Mouse (Mus musculus) urinary bladder, postnatal 36 days (tissue): Measurements from ENCODE around the gene Esr1.
"Not testable (repeated sequence)": the region's sequence is repeated elsewhere in the genome, so short reads cannot be mapped to it uniquely, and the experiment has no call there.

ENCODE experiments used
- DNase-seq, 2 experiments: peaks; one replicate each; pipeline ENCODE4 v3.0.0; 2022; ENCODE audit warnings: low spot score in 2 of 2, mixed read lengths in 1 of 2

The Esr1 gene

GRCm38 (mm10) chr10:4694336-4694865 is 83.0 kb downstream of the Esr1 start:
- no peak for DNase-seq

DNA sequence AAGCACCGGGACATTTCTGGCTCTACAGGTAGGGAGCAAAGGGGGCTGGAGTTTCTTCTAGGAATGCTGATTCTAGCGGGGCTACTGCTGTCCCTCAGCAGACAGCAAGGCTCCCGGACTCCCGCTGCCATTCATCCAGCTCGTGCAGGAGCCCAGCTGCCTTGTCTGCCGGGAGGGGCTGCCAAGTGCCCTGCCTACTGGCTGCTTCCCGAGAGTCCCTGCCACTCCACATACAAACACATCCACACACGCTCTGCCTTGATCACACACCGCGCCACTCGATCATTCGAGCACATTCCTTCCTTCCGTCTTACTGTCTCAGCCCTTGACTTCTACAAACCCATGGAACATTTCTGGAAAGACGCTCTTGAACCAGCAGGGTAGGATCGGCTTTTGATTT is 98.5 kb downstream of the Esr1 start:
- DNase-seq = peak; percentile 10 to 23

DNA sequence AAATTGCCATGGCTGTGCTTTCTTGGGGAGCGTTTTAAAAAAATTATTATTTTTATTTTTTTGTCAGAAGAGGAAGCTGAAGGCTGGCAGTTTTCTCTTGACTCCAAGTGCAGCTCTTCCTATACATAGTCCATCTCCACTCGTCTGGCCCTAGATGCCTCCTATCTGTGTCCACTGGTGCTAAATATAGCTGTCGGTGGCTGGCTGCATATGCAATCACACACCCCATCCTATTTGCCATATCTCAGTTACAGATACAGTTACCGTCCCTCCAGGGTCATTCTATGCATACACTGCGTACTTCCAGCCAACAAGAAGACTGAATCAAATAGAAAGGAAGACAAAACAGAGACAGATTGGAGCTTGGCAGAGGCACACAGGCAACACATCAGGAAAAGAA is 100.0 kb downstream of the Esr1 start:
- DNase-seq = no peak

GRCm38 (mm10) chr10:4712061-4712908 is 100.9 kb downstream of the Esr1 start:
- DNase-seq = peak; percentile 15 to 27

DNA sequence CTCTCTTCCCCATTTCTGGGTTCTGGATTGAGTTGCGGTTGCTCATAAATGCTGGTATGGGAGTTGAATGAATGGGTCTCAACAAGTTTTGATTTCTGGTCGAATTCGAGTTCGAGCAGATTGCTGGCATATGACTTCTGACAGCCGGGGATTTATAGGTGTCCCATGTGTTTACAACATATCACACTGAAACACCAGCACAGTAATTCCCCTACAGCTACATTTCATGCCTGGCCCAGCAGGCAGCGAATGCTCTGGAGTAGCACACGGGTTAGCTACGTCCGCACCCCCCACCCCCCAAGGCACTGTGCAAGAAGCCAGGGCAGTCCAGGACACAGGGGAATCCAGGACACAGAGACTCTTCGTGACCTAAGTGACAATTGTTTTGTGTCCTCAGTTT is 102.0 kb downstream of the Esr1 start:
- no peak for DNase-seq

GRCm38 (mm10) chr10:4724851-4725250 is 113.5 kb downstream of the Esr1 start:
- no peak for DNase-seq

- no peak for DNase-seq
Measured at GRCm38 (mm10) chr10:4726141-4726540, 114.7 kb downstream of the Esr1 start.

- DNase-seq = no peak
Measured at GRCm38 (mm10) chr10:4732328-4732727, 120.9 kb downstream of the Esr1 start.

DNA sequence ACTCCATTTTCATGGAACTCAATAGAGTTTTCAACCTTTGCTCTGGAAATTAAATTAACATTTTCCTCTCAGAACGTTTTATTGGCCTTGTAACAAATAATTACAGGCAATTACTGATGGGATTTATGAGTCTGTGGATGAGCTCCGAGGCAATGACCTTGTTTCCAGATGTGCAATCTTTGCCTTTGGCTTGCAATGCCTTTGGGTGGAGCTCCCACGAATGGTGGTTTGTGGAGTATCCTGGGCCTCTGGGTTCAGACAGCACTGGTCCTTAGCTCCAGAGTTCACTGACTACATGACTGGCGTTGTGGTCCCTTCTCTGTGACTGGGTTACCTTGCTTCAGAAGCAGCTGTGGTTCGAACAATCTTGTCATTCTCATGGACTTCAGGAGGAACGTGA is 122.6 kb downstream of the Esr1 start:
- no peak for DNase-seq

- no peak for DNase-seq
Measured at GRCm38 (mm10) chr10:4734942-4735341, 123.5 kb downstream of the Esr1 start.

DNA sequence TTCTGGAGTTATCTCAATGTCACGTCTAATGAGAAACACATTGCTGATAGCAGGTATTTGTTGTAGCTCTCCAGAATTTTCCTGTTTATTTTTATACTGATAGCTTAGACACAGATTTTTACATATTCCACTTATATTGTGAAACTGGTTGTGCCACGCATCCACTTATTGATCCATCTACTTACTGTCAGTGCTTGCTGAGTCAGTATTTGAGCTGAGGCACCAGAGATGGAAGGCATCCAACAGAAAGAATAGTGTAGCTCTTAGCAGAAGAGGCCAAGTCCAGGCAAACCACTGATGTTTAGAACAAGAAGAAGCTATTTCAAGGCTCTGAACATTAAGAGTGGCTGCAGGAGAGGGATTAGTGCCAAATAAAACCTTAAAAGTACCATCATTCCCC is 126.9 kb downstream of the Esr1 start:
- no peak for DNase-seq

- DNase-seq = not testable (repeated sequence)
Measured at GRCm38 (mm10) chr10:4751091-4751490, 139.7 kb downstream of the Esr1 start.

DNA sequence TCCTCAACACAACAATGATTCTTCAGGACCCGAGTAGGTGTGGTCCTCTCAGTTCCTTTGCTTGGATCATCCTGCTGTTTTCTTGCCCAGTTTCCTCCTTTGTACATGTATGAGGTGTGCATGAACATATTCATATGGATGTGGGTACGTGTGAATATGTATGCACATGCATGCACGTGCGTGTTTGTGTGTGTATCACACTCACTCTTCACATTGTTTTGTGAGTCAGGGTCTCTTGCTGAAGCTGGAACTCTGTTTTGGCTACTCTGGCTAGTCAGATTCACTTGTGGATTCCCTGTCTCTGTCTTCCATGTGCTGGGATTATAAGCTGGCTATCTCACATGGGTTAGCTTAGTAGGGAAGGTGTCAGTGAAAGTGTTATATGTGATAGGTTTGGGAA is 141.6 kb downstream of the Esr1 start:
- DNase-seq = no peak

DNA sequence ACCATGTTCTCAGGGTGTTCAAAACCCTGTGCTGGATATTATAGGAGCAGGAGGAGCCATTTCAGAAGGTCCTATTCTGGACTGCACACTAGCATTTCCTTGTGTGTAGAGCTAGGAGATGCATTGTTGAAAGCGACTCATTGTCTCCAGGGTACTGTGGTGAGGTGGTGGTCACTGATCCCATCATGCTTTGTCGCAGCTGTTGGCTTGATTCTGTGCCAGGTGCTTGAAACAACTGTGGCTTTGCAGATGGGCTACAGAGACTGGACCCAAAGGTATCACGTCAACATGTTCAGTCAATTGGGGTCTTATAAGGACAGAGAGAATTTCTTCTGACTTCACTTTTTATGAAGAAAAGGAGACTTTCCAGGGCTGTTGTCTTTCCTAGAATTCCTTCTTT is 164.1 kb downstream of the Esr1 start:
- peak in 1 of 2 experiments; percentile 20 for DNase-seq

DNA sequence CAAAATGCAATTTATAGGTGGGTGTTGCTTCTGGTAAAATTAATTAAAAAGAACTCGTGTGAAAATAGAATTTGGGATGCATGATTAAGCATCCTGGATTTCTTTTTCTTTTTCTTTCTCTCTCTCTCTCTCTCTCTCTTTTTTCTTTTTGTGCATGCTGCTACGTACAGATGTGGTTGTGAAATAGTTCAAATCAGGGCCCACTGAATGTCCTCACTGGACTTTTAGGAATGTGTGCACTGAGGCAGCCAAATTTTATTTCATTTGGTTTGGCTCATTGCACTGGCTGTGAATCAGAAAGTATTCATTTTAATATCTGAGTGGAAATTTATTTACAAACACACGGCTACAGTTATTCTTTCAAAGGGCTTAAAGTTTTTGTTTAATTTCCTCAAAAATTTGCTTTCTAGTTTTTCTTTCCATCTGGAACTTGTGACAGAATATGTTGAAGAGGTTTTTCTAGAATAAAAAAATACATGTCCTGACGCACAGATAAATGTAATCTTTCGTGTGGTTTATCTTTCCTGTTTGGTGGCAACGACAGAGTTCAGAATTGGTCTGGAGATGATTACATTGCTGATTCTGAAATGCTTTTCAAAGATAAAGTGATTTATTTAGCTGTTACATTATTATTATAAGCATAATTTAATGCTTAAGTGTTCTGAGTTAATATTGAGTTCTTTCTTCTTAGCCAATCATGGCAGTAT is 164.8 kb downstream of the Esr1 start:
- DNase-seq = peak in 1 of 2 experiments; percentile 12

DNA sequence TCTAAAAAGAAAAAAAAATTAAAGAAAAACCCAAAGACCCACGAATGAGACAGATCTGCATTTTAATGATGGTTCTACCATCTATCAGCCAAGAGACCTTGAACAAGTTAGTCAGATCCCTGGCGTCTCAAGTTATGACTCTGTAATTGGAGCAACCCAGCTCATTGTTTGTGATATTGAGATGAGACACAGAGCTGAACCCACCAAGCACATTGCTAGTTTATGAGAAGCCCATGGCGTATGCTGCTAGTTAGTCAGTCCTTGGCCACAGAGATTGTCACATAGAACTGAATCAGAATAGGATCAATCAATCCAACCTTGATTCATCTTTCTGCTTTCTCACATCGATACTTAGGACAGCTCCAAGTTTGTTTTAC is 165.3 kb downstream of the Esr1 start:
- no peak for DNase-seq

GRCm38 (mm10) chr10:4777996-4778395 is 166.6 kb downstream of the Esr1 start:
- DNase-seq = no peak

DNA sequence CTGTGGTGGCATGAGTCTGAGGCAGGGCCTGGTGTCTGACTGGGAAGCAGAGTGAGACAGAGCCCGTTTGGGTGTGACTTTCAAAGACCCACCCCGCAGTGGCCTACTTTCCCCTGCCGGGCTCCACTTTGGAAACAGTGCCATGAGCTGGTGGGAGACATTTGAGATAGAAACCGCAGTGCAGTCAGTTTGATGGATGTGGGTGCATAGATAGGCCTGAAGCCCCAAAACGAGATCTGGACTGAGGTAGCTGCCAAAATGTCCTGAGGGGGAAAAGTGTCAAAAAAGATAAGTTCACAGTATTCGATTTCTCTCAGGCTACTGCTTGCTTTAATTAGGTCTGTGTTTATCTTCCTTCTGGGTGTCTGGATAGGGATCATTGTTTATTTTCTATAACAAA is 169.5 kb downstream of the Esr1 start:
- no peak for DNase-seq

DNA sequence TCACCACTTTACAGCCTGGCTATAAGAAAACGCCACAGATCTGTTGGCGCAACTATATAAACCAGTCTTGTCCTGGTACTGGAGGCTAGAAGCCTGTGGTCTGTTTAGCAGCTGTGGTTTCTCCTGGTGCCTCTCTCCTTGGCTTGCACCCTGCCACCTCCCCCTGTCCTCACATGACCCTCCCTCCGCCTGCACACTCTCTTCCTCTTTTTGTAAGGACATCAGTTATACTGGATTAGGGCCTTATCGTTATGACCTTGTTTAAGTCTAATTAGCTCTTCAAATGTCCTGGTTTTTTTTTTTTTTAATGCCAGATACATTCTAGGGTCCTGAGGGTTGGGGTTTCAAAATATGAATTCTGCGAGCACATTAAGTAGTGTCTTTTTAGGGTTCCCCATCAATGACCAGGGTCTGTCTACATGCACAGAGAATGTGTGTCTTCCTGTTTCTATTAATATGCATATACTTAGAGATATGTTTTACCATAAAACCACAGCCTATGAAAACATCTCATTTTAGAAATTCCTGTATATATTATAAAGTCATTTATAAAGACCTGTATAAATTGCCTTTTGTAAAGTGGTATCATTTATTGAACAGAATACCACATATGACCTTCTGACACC is 175.7 kb downstream of the Esr1 start:
- DNase-seq = no peak

GRCm38 (mm10) chr10:4798268-4798808 is 186.9 kb downstream of the Esr1 start:
- DNase-seq = no peak

- no peak for DNase-seq
Measured at GRCm38 (mm10) chr10:4824366-4824765, 213.0 kb downstream of the Esr1 start.

DNA sequence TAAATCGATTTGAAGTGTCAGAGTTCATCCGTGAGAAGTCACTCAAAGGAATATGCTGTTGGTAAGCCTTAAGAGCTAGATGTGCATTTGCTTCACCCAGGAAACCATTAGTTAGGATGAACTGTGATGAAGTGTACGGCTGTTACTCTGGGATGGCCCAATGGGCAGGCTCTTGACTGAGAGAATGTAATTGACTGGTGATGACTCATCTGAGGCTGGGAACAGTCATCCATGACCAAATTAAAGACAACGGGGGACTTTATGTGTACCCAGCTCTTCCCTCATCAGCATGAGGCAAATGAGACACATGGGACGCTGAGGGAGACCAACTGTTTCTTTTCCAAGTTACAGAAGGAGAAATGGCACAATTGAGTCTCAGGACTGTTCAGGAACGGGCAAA is 219.2 kb downstream of the Esr1 start:
- DNase-seq = no peak
